8 mouse cellular contexts compared by ENCODE assay signal in genomic region chr5:117516597-117516996, GRCm38 (mm10).
DNase-seq lines count a peak whose midpoint lies in the region; ATAC-seq and TF ChIP-seq lines count a peak whose summit lies in the region.
"Had no signal": no experiment of that assay in that cellular context is flagged by ENCODE, and none has a peak within 500 bp of the region (broad histone marks: within the 10 kb centered on the region; RNA-seq: fewer than 3 reads in every experiment).

No protein-coding gene starts in this region.

- no peak for TF ChIP-seq POLR2A in lung, adult 2 months (IDR thresholded peaks at IDR 0.05; ENCODE audit: borderline replicate concordance, extremely low read depth, low read depth, low read length)

- H3K27me3 ChIP-seq in lung, embryonic 15.5 days, result no peaks in the 10 kb centered on the region

- H3K4me3 ChIP-seq in lung, adult 2 months (replicated peaks; ENCODE audit: extremely low read depth, low read depth, low read length), result no peak overlapping the region
- H3K4me3 ChIP-seq in lung, embryonic 15.5 days, result no peak overlapping the region
- H3K4me3 ChIP-seq: myocyte had no signal

- no peak overlapping the region for H3K4me2 ChIP-seq in lung, embryonic 15.5 days

- H3K9me3 ChIP-seq in lung, embryonic 15.5 days, result no peaks in the 10 kb centered on the region

- H3K27ac ChIP-seq in lung, embryonic 15.5 days, result no peak overlapping the region

- 6% methylated on average over 8 of the region's 8 CpGs for WGBS in lung, adult 2 months
- 3% methylated on average over 8 of the region's 8 CpGs for WGBS in lung, embryonic 15.5 days

- DNase-seq in lung, adult 2 months, result peak; percentile 48
- no peak for DNase-seq in lung, postnatal 25 days (ENCODE audit: low spot score)
- peak; percentile 50 for DNase-seq in adipocyte (ENCODE audit: low spot score)
- peak; percentile 68 to 87 for DNase-seq in cerebellum, postnatal 4 days (ENCODE audit: low spot score in 2 of 2)
- peak; percentile 80 for DNase-seq in kidney, adult 18-20 months
- peak; percentile 64 for DNase-seq in right cerebral cortex, postnatal 14 days

- H3K36me3 ChIP-seq in lung, embryonic 15.5 days, result no peaks in the 10 kb centered on the region

- H3K9ac ChIP-seq in lung, embryonic 15.5 days, result no peak overlapping the region

- TF ChIP-seq CTCF in lung, adult 2 months (IDR thresholded peaks at IDR 0.05; ENCODE audit: insufficient read depth, low read length), result peak; percentile 75

- ATAC-seq in lung, embryonic 15.5 days (ENCODE audit: borderline replicate concordance, extremely low read depth, low FRiP score, low TSS enrichment), result 0 out of 2 replicates have a peak, but pooled peaks have one; percentile 16

- H3K4me1 ChIP-seq in lung, adult 2 months (ENCODE audit: control insufficient read depth, insufficient read depth, low read length), result no peaks in the 10 kb centered on the region
- no peaks in the 10 kb centered on the region for H3K4me1 ChIP-seq in lung, embryonic 15.5 days
